Mouse (Mus musculus) heart, embryonic 12.5 days (tissue): ENCODE data around the gene Sash1. TPM values are rescaled to one million over a fixed set of nuclear protein-coding genes. Genes with fewer than 3 reads are reported as not detected.

ENCODE experiments used
- ATAC-seq: fragments of 200-750 bp; cut with Nextera tagmentation; 2 replicates; pipeline ENCODE4 v1.8.0; 2017; ENCODE audit warnings: moderate TSS enrichment, moderate library complexity; ENCODE audit not compliant: insufficient number of reproducible peaks, low FRiP score
- H3K27ac ChIP-seq: fragments of 300-500 bp; sonication (generic); 2 replicates; pipeline ENCODE4 v1.5.1; 2016; ENCODE audit warnings: mild to moderate bottlenecking, moderate library complexity; ENCODE audit not compliant: poor library complexity, severe bottlenecking
- H3K27me3 ChIP-seq: fragments of 300-500 bp; sonication (generic); replicated peaks from 2 replicates; pipeline ENCODE4 v1.6.1; 2016; ENCODE audit warnings: mild to moderate bottlenecking, moderate library complexity
- H3K36me3 ChIP-seq: fragments of 300-500 bp; sonication (generic); 2 replicates; pipeline ENCODE4 v1.6.1; 2016; ENCODE audit warnings: mild to moderate bottlenecking, moderate library complexity
- H3K4me1 ChIP-seq: fragments of 300-500 bp; sonication (generic); replicated peaks from 2 replicates; pipeline ENCODE4 v1.6.1; 2016; ENCODE audit warnings: mild to moderate bottlenecking
- H3K4me2 ChIP-seq: fragments of 300-500 bp; sonication (generic); 2 replicates; pipeline ENCODE4 v1.6.1; 2016; ENCODE audit warnings: mild to moderate bottlenecking, moderate library complexity
- H3K4me3 ChIP-seq: fragments of 300-500 bp; sonication (generic); 2 replicates; pipeline ENCODE4 v1.5.1; 2016; ENCODE audit warnings: mild to moderate bottlenecking
- H3K9ac ChIP-seq: fragments of 300-500 bp; sonication (generic); 2 replicates; pipeline ENCODE4 v1.6.1; 2016; ENCODE audit warnings: mild to moderate bottlenecking, moderate library complexity
- H3K9me3 ChIP-seq: fragments of 300-500 bp; sonication (generic); replicated peaks from 2 replicates; pipeline ENCODE4 v1.6.1; 2016; ENCODE audit warnings: mild to moderate bottlenecking, moderate library complexity
- WGBS: fragments of 180-500 bp; shearing (Covaris S2); methylation state at CpG from one replicate; pipeline ENCODE4 v1.1.7; 2016; 5-methylcytosine and 5-hydroxymethylcytosine counted together
- polyA plus RNA-seq: library from polyadenylated mRNA; unstranded; fragments of >200 nt; fragmentation: Nextera tagmentation; extraction: Ambion mirVana; gene quantifications from 2 replicates; pipeline ENCODE4 v1.2.1, GENCODE M21; 2016

Sash1 gene
- polyA plus RNA-seq, 1 experiment from 2014 or later: 2.9 TPM

DNA sequence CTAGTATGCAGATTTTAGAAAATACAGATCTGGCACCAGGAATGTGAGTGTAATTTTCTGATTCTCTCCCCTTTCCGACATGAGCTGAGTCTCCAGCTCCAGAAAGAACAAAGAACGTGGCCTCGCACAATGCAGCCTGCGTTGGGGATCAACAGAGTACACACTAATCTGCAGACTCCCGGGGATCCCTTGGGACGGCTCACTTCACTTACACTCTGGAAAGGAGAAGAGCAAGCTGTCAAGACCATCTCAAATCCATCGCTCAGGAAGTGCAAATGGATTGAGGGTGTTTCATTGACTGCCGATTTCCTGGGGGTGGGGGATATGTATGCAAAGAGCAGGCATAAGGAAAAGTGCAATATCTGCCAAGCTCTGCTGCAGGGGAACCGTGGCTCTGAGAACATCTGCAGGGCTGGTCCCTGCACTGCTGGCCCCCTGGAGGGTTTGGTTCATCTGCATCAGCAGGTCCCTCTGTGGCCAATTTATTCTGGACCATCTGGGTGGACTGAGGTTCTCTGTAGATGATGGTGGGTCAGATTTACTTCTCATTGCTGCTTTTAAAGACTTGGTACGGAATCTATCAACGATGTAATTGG lies 35.3 kb upstream of the Sash1 start:
- ATAC-seq: no peak
- H3K36me3 ChIP-seq: no peaks in the 10 kb centered on the region
- no peak overlapping the region for H3K4me2 ChIP-seq
- no peak overlapping the region for H3K9ac ChIP-seq
- 63% methylated on average over 11 of the region's 11 CpGs for WGBS
- peaks cover 8% of the 10 kb centered on the region; the same call in 1 of the 2 replicates for H3K4me1 ChIP-seq
- no peaks in the 10 kb centered on the region for H3K27me3 ChIP-seq
- no peak overlapping the region for H3K27ac ChIP-seq
- H3K4me3 ChIP-seq: no peak overlapping the region
- H3K9me3 ChIP-seq: no peaks in the 10 kb centered on the region

DNA sequence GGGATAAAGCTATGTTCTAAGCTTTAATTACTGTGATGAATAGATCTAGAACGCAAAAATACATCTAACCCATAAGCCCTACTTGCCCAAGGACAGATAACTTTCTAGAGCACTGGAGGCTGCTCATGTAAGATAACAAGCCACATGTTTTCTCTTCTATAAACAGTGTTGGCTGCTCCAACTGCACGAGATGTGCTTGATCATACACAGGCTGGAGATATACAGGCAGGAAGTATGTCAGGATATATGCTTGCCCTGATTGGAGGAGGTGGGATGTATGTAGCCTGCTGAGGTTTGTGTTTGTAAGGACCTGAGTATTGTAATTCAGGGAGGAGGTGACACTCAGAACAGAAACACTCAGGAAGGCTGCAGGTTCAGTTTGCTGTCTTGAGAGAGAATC lies 31.9 kb upstream of the Sash1 start:
- Histone ChIP-seq H3K27ac (peak overlapping the region; percentile 46; the same call in 1 of the 2 replicates), H3K4me2 (no peak overlapping the region), H3K36me3 (no peaks in the 10 kb centered on the region), H3K4me3 (no peak overlapping the region), H3K4me1 (peaks cover 5% of the 10 kb centered on the region; the same call in 1 of the 2 replicates), H3K9me3 (no peaks in the 10 kb centered on the region), H3K27me3 (no peaks in the 10 kb centered on the region), H3K9ac (no peak overlapping the region)
- ATAC-seq: peak; percentile 68
- 32% methylated on average over 2 of the region's 2 CpGs for WGBS

DNA sequence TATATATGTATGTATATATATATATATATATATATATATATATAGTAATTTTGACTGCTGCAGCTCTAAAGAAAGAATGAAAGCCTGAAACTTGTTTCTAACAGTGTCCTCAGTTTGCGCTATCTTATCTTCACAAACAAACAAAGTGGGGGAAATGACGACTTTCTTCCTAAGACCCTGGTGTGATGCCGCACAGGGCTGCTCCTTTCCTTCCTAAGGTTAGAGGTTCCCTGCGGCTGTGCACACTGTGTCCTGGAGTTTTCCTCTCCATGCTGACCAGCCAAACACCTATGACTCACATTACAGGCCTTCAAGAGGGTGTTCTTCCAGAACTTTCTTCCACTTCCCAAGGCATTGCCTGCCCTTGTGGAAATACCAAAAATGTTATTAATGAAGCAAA lies 31.5 kb upstream of the Sash1 start:
- no peaks in the 10 kb centered on the region for H3K27me3 ChIP-seq
- H3K36me3 ChIP-seq: no peaks in the 10 kb centered on the region
- H3K4me3 ChIP-seq: no peak overlapping the region
- peak overlapping the region; percentile 34; the same call in 1 of the 2 replicates for H3K27ac ChIP-seq
- H3K9ac ChIP-seq: no peak overlapping the region
- peaks cover 5% of the 10 kb centered on the region; the same call in 1 of the 2 replicates for H3K4me1 ChIP-seq
- H3K9me3 ChIP-seq: no peaks in the 10 kb centered on the region
- H3K4me2 ChIP-seq: no peak overlapping the region
- ATAC-seq: peak; percentile 73; the same call in 1 of the 2 replicates
- 37% methylated on average over 4 of the region's 4 CpGs for WGBS

DNA sequence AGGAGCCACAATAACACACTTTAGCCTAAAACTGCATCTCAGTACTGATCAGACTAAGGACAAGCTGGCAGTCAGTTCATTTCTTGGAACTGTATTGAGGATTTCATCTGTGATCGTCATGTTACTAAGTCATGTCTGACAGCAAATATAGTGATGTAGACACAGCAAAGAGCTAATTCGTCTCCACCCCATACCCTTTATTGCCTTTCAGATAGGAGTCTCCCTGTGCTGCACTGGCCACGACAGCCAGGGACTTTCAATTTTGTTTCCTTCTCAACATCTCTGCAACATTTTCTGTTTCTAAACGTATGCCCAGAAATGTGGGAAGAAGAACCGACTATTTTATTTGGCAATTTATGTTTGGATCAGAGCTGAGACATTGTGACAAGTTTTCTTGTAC lies 29.9 kb upstream of the Sash1 start:
- no peaks in the 10 kb centered on the region for H3K9me3 ChIP-seq
- no peaks in the 10 kb centered on the region for H3K27me3 ChIP-seq
- no peaks in the 10 kb centered on the region for H3K36me3 ChIP-seq
- no peak for ATAC-seq
- peaks cover 5% of the 10 kb centered on the region; the same call in 1 of the 2 replicates for H3K4me1 ChIP-seq
- no peak overlapping the region for H3K4me3 ChIP-seq
- H3K4me2 ChIP-seq: no peak overlapping the region
- H3K9ac ChIP-seq: no peak overlapping the region
- H3K27ac ChIP-seq: no peak overlapping the region
- 70% methylated on average over 5 of the region's 5 CpGs for WGBS

DNA sequence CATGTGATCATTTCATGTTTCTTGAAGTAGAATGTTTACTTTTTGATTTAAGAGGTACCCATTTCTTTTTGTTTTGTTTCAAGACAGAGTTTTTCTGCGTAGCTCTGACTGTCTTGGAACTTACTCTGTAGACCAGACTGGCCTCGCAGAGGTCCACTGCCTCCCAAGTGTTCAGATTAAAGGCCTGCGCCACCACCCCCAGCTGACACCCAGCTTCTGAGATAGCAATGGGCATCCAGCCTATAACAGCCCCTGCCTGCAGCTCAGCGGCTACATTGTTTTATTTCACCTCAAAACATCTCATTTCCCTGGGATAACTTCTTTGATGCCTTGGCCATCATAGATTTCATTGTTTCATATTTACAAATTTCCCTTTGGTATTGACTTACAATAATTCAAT lies 28.0 kb upstream of the Sash1 start:
- ATAC-seq: no peak
- H3K27me3 ChIP-seq: no peaks in the 10 kb centered on the region
- H3K27ac ChIP-seq: no peak overlapping the region
- H3K9ac ChIP-seq: no peak overlapping the region
- peaks cover 5% of the 10 kb centered on the region; the same call in 1 of the 2 replicates for H3K4me1 ChIP-seq
- H3K9me3 ChIP-seq: no peaks in the 10 kb centered on the region
- no peak overlapping the region for H3K4me2 ChIP-seq
- H3K4me3 ChIP-seq: no peak overlapping the region
- 46% methylated on average over 4 of the region's 4 CpGs for WGBS
- no peaks in the 10 kb centered on the region for H3K36me3 ChIP-seq

DNA sequence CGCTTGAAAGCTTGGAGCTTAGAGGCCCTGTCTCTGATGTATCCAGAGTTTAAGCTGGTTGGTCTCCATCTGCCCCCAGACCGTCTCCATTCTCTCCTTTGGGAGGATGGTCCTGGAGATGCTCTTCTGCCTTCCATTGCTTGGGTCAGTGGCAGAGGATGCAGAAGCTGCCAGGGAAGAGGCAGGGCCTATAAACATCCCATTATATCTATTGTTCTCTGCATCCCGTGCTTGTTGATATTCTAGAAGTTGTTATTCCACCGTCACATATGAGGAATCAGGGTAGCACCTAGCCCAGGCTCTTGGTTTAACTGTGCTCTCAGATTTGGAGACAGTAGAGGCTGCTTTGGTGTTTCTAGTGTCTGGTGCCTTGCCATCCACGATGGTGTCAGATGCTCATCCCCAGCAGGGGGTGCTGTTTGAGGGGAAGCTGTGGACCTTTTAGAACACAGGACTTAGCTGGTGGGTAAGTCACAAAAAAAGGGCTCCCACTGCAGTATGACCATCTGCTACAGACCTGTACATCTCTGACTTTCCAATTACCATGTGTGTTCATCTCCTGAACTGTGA lies 26.9 kb upstream of the Sash1 start:
- 65% methylated on average over 5 of the region's 5 CpGs for WGBS
- H3K27me3 ChIP-seq: no peaks in the 10 kb centered on the region
- H3K4me1 ChIP-seq: peaks cover under 1% of the 10 kb centered on the region; the same call in 1 of the 2 replicates
- no peak overlapping the region for H3K4me3 ChIP-seq
- ATAC-seq: no peak
- H3K9ac ChIP-seq: no peak overlapping the region
- H3K9me3 ChIP-seq: no peaks in the 10 kb centered on the region
- no peak overlapping the region for H3K27ac ChIP-seq
- no peaks in the 10 kb centered on the region for H3K36me3 ChIP-seq
- H3K4me2 ChIP-seq: no peak overlapping the region

DNA sequence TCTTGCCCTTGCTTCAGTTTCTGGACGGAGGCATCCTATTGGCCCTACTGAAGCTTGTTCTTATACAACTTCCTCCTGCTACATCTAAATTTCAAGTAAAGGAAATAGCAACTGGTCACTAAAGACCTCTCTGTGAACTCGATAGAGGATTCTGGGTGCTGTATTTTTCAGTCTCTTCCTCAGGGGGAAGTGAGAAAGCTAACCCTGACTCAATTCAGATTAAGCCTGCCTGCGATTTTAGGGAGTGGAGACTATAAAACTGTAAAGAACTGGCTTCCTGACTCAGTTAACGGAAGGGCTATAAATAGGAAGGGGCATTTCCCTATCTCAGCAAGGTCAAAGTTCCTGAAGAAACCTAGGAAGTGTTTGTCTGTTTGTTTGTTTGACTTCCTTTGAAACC lies 26.3 kb upstream of the Sash1 start:
- no peak for ATAC-seq
- H3K27me3 ChIP-seq: no peaks in the 10 kb centered on the region
- H3K4me2 ChIP-seq: no peak overlapping the region
- no peak overlapping the region for H3K9ac ChIP-seq
- H3K27ac ChIP-seq: no peak overlapping the region
- H3K4me1 ChIP-seq: no peaks in the 10 kb centered on the region
- WGBS: 62% methylated on average over 4 of the region's 4 CpGs
- H3K4me3 ChIP-seq: no peak overlapping the region
- no peaks in the 10 kb centered on the region for H3K9me3 ChIP-seq
- H3K36me3 ChIP-seq: no peaks in the 10 kb centered on the region

DNA sequence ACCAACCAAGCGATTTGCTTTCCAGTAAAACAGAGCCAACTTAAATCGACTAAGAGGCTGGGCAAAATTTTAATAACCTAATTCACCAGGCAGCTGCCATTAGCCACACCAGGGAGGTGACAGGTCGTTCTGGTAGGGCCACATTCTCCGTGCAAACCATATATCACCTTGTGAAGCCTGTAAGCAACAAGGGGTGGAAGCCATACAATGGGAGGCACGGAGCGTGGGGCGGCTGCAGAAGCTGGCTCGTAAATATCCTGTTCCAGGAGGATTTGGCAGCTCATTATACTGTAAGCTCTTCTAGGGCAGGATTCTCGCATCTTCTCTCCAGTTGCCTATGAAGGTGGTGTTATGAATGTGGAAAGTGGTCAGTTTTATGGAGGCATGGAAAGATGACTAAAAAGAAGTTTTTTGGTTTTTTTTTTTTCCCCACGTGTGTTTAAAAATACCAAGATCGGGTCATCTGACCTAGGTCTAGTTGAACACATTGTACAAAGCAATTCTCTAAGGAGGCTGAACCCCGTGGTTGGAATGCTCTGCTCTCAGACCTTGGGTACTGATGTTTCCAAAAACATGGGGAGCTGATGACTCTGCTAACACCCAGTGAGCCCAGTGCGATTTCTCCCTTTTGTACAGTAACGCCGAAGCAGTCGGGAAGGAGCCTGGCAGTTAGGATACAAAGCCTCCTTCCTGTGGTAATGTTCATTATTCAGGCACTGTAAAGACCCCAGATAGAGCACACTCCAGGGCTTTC lies 24.5 kb upstream of the Sash1 start:
- no peak for ATAC-seq
- Histone ChIP-seq H3K4me2 (no peak overlapping the region), H3K4me1 (no peaks in the 10 kb centered on the region), H3K27ac (no peak overlapping the region), H3K9ac (no peak overlapping the region), H3K9me3 (no peaks in the 10 kb centered on the region), H3K4me3 (no peak overlapping the region), H3K27me3 (no peaks in the 10 kb centered on the region), H3K36me3 (no peaks in the 10 kb centered on the region)
- whole genome bisulfite sequencing: 75% methylated on average over 16 of the region's 16 CpGs

DNA sequence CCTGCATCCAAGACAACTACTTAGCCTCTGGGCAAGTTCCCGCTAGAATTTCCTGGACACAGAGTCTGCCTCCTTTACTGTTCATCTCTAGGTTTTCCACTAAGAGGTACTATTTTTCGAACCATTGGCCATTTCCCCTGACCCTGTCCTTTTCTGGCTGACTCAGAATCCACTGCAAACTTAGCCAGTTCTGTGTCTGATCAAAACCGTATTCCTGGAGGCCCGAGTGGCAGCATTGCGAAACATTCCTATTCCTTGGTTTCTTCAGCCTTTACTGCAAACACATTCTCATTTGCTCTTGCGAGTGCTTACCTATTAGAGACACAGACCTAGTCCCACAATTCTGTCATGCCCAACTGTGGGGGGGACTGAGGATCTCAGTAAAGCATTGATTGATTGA lies 17.2 kb upstream of the Sash1 start:
- Histone ChIP-seq H3K4me3 (no peak overlapping the region), H3K27ac (no peak overlapping the region)

DNA sequence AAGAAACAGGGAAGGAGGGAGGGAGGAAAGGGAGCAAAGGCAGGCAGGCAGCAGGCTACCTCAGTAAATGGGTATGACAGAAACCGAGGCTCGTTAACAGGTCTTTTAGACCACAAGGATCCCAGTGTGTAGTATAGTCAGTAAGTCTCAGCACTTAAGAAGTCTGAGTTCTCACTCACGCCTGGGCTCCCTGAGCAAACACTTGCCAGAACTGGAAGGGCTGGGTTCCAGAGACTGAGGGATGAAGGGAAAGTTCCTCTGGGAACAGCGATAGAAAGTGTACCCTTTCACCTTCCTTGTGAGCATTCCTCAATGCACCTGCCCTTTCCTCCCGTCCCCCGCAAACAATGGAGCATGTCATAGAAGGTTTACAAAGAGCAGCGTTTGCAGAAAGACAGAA lies 16.5 kb upstream of the Sash1 start:
- no peak for ATAC-seq
- Histone ChIP-seq H3K9ac (no peak overlapping the region), H3K27ac (no peak overlapping the region), H3K4me1 (no peaks in the 10 kb centered on the region), H3K36me3 (no peaks in the 10 kb centered on the region), H3K4me3 (no peak overlapping the region), H3K27me3 (no peaks in the 10 kb centered on the region), H3K9me3 (no peaks in the 10 kb centered on the region), H3K4me2 (no peak overlapping the region)
- WGBS: 76% methylated on average over 7 of the region's 7 CpGs

More for the DNA sequence above, 17.2 kb upstream of the Sash1 start:
- ATAC-seq: no peak
- no peak overlapping the region for H3K4me2 ChIP-seq
- no peaks in the 10 kb centered on the region for H3K9me3 ChIP-seq
- no peak overlapping the region for H3K9ac ChIP-seq
- WGBS: 87% methylated on average over 6 of the region's 6 CpGs
- no peaks in the 10 kb centered on the region for H3K4me1 ChIP-seq
- no peaks in the 10 kb centered on the region for H3K36me3 ChIP-seq
- H3K27me3 ChIP-seq: no peaks in the 10 kb centered on the region

DNA sequence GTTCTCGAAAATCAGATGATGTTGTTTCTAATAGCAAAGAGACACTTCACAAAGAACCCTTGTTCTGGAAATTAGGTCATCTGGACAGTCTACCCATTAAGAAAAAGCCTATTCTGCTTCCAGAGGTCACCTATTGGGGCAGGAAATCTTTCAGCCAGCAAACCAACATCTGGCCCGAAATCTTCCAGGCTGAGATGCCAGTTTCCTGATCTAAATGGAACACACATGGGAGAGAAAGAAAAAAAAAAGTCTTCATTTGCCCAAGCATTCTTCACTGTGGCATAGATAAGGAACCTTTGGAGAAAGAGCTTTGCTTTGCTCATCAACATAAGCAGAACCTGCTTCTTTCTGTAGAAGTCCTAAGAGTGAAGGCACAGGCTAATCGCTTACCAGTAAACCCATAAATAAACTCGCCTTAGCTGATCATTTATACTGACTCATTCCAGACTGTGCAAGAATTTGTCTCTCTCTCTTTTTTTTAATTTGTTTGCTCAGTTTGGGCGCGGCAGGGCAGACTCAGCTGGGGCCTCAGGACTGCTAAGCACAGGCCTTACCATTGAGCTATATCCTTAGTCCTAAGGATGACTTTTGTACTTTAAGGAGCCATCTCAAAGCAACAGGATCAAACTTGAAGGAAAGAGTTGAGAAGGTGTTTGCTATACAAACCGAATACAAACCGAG lies 13.1 kb upstream of the Sash1 start:
- no peaks in the 10 kb centered on the region for H3K27me3 ChIP-seq
- no peaks in the 10 kb centered on the region for H3K9me3 ChIP-seq
- H3K4me3 ChIP-seq: no peak overlapping the region
- no peak overlapping the region for H3K4me2 ChIP-seq
- 0 out of 2 replicates have a peak, but pooled peaks cover 2% of the 10 kb centered on the region for H3K4me1 ChIP-seq
- ATAC-seq: no peak
- no peak overlapping the region for H3K9ac ChIP-seq
- 74% methylated on average over 8 of the region's 8 CpGs for WGBS
- no peak overlapping the region for H3K27ac ChIP-seq
- H3K36me3 ChIP-seq: no peaks in the 10 kb centered on the region
